Mouse (Mus musculus): Measurements from ENCODE around the gene Runx3.

The Runx3 gene

DNA sequence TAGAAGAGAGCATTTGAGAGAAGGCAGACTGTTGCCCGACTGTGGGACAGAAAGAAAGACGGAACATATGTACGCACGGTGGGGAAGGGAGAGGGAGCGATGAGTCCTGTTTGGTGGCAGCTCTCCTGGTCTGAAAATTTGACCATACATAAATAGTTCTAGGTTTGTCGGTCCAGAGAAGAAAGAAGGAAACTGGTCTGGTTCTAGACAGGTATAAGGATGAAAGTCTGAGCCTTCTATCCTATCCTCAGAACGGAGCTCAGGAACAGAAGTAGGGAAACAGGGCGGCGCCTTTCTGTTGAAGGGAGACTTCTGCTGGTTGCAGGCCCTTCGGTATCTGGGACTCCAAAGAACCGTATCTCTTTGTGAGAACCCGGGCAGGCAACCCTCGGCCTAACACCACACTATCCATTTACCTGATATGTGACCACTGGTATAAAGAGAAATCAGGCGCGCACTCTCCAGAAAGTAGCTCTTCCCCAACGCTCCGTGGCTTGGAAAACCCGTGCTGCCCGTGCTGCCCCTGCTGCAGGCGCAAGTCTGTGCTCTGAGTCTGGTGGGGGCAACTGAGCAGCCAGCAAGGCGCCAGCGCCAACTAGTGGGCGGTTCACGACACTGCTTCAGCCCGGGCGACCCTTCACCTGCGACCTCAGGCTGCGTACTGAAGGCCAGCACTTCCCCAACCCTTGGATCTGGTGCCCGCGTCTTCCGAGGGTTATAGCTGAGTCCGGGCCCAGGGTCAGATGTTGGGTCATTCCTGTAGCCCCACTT lies 29.8 kb downstream of the Runx3 start:
- in situ Hi-C loops (cut with MboI, MseI) = no loop called here

DNA sequence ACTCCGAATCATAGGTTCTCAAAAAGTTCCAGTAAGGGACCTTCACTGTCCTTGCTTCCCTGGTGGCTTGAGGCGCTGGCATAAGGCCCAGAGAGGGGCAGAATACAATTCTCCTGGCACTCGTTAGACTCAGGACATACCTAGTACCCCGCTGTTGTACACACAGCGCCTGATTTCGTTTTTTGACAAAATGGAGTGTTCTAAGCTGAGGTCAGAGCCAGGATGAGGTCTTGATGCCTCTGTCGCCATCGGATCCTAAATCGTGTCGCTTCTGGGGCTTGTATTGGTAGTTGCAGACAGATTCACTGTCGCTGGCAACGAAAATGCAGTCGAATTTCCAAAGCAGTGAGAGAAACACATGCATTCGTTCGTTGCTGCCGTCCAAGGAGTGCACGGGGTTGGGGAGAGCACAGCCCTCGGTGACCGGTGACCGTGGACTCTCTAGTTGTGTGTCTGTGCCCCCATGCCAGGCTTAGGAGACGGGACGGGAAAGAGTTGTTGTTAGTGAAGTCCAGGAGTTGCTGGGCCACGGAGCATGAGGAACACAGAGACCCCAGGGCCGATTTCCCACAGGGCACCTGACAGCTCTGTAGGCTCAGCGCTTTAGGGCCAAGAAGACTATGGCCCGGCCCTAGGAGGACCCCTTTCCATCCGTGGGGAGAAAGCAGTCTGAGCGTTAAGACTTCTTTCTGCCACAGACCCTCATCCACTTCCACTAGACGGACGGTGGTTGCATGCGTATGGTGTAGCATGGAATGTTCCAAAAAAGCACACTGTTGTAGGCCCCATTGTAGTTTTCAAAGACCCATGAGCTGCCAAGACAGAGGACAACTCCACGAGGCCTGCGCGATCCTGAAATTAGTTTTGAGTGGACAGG lies 30.9 kb downstream of the Runx3 start:
- in situ Hi-C loops (cut with MboI, MseI) = no loop called here

DNA sequence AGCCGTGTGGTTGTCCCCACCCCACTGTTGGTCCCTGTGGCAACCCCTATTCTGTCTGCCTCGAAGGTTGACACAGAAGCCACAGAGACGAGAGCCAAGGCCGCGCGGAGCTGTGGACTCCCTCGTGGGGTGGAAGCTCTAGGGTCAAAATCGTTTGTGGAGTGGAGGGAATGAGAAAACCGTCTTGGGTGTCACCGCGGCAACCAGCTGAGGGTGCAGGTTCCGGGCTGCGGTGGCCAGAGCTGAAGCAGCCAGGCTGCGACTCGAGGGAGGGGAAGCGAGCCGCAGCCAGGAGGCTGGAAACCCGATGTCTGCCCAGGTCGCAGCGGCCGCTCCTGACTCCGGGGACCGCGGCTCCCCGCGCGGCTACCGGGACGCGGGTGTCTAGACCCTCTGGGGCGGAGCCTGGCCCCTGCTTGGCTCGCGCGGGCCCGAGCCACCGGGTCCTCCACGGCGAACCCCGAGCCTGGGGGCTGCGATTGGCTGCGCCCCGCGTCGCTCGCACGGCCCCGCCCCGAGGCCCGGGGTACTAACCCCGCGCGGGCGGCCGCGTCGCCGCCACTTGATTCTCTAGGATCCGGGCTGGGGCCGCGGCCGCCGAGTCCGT lies 31.6 kb downstream of the Runx3 start:
- in situ Hi-C loops (cut with MboI, MseI) = no loop called here

DNA sequence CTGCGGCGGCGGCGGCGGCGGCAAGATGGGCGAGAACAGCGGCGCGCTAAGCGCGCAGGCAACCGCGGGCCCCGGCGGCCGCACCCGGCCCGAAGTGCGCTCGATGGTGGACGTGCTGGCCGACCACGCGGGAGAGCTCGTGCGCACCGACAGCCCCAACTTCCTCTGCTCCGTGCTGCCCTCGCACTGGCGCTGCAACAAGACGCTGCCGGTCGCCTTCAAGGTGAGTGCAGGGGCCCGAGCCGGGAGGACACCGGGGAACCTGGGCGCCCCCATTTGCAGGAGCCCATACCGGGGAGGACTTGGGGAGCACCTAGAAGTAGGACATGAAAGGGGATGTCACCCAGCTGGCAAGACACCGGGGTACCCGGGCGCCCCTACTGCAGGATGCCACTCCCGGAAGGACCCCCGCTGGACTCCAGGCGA lies 32.4 kb downstream of the Runx3 start:
- in situ Hi-C loops (cut with MboI, MseI) = no loop called here

DNA sequence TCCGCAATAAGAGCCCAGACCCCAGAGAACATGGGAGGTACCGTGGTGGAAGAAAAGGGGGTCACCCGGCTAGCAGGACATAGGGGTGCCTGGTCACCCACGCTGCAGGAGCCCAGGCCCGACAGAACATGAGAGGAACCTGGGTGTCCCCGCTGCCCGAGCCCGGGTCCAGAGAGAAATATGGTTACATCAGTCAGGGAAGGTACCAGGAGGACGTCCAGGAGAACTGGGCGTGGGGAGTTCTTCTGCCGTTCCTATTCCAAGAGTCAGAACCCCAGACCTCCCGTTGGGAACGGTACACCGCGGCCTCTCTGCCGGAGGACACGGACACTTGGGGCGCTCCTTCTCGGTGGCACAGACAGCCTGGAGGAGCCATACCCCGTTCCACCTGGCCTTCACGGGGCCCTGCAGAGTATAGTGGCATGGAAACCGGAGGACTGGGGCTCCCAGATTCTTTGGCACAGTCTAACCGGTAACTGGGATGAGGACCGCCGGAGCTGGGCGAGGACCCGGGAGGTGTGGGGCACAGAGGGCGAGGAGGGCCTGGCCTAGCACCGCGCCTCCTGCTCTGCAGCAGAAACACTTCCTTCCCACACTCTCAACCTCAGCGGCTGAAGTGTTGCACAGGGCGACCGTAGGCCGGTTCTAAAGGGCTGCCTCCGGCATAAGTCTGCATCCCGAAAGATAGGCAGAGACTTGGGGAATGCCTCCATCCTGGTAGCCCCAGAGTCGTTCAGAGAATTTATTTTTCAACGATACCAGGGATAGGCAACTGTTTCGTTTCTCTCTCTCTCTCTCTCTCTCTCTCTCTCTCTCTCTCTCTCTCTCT lies 33.0 kb downstream of the Runx3 start:
- in situ Hi-C loops (cut with MboI, MseI) = no loop called here

DNA sequence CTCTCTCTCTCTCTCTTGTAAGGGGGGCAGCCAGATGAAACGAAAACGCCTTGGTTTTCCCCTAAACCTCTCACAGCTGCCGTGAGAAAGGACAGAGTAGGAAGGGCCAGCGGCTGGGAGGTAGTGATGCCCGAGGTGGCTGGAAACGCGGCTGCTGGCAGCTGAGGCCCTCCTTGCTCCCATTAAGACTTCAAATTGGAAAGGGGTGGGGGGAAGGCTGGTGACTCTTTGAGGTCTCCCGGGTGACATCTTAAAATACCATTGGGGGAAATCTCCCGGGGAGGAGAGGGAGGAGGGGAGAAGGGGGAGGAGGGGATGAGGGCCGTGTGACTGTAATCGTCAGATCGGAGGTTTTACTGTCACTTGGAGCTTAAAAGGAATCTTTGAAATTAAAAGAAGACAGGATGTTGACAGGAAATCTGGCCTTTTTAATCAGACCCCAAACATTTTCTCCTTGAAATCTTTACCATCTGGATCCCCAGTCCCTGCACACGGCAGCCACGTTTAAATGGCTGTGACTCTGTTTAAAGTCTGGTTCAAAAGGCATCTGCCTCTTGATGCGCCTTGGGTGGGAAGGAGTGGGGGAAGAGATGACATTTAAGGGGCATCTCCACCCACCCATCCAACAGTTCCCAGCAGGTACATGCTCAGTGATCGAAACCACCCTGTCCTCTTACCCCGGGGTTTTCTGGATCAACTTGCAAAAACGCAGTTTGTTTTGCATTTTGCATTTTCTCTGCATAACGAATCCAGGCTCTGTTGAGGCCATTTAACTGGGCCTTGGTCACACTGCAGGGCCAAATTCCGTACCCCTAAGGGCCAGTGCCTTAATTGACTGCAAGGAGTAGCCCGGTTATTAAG lies 33.9 kb downstream of the Runx3 start:
- in situ Hi-C loops (cut with MboI, MseI) = no loop called here

DNA sequence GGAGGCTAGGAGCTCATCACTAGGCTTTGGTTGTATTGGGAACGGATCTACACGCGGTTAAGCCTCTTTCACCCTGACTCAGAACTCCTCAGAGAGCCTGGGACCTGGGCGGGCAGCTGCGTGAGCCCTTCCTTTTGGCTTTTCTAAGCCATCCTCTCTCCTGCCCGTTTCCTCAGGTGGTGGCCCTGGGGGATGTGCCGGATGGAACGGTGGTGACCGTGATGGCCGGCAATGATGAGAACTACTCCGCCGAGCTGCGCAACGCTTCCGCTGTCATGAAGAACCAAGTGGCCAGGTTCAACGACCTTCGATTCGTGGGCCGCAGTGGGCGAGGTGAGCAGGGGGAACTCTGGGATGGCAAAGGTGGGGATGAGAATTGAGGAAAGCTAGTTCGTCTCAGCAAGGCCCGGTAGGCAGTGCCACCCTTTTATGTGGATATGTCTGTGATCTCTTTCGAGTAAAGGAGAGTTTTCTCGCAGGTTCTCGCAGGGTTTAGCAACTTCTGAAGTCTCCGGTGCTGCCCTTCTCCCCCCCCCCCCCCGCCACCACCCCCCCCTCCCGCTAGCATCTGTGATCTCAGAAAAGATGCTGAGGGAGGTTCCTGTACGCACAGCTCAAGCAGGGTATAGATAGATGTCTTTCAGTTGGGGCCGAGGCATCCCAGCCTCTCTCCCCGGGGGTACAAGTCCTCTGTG lies 34.8 kb downstream of the Runx3 start:
- in situ Hi-C loops (cut with MboI, MseI) = loop anchor here (5.0 kb wide), 1 partner anchor 37 kb away; no protein-coding TSS in a partner anchor

DNA sequence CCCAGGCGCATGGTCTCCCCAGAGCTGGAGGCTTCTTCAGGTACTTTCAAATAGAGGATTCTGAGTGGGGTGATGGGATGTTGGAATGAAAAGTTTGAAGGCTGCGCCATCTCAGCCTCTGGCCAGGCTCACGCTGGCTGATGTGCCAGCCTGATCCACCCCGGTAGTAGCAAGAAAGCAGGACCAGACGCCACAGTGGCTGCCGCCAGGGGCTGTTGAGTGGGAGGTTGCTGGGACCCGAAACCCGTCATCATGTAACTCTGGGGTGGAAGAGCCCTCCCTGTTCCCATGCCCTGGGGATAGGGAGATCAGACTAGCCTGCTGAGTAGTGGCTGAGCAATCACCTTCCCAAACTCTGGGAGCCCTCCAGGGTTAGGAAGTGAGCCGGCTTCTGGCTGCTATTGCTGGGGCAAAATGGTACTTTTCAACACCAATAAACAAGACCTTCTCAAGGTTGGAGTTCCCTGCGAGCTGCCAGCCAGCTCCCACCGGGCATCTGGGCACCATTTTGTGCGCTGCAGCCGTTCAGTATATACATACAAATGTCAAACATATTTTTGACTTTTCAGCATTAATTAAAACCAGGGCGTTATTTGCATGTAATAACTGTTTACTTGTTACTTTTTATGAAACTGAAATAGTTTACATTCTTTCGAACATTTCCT lies 35.5 kb downstream of the Runx3 start:
- in situ Hi-C loops (cut with MboI, MseI) = loop anchor here (5.0 kb wide), 1 partner anchor 36 kb away; no protein-coding TSS in a partner anchor

DNA sequence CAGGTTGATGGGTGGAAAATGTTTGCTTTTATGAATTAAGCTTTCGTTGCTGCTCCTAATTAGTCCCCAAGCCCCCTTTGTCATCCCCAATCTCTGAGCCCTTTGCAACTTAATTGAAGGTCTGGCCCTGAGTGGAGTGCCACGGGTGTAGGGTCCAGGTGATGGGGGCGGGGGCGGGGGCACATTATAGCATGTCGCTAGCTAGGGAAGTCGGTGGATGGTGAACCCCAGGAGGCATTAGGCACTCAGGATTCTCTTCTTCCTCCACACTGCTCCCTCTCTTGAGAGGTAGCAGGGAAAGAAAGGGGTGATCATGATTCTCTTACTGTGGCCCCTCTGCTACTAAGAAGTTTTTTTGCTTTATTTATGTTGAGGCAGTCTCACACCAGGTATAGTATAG lies 36.1 kb downstream of the Runx3 start:
- in situ Hi-C loops (cut with MboI, MseI) = loop anchor here (5.0 kb wide), 1 partner anchor 36 kb away; no protein-coding TSS in a partner anchor

DNA sequence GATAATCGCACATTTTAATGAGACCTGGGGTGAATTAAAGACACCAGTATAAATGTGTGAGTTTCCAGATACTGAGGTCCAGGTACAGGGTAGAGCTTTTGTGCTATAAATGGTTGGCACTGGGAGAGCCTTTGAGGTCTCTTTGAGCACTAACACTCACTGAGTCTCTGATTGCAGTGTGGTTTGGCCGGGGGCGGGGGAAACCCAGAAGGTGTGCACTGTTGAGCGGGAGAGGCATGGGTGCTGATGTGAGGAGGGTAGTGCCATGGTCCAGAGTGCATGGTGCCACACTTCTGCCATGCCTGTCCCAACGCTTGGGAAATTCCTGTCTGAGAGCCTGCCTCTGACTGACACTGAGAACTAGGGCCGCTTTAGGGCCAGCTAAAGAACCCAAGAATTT lies 36.9 kb downstream of the Runx3 start:
- in situ Hi-C loops (cut with MboI, MseI) = loop anchor here (5.0 kb wide), 1 partner anchor 35 kb away; no protein-coding TSS in a partner anchor

DNA sequence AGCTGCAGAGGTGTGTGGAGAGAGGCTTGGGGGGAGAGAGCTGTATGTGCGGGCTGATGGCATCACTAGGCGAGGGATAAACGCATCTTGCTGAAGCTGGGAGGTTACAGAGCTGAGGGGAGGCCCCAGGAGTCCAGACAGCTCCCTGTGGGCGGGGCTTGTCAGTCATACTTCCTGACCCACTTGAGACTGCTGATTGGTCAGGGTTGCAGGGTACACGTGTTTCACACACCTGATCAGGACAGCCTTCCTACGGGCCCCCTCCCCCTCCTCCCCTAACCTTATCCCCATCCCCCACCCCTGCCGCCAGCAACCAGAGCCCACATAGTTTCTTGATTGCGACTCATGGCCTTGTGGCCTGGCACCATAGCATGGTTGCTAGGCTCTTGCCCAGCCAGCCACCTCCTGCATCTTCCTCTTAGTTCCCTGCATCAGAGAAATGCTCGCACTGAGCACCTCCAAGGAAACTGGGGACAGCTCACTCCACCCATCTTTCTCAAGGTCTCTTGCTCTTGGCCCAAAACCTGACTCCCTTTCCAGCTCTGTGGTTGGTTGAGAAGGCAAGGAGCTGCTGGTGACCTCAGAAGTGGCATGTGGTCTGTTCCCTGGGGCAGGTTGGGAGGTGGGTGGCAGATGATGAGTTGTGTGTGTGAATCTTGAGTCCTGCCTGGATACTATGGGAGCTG lies 38.4 kb downstream of the Runx3 start:
- in situ Hi-C loops (cut with MboI, MseI) = loop anchor here (5.0 kb wide), 1 partner anchor 33 kb away; no protein-coding TSS in a partner anchor

DNA sequence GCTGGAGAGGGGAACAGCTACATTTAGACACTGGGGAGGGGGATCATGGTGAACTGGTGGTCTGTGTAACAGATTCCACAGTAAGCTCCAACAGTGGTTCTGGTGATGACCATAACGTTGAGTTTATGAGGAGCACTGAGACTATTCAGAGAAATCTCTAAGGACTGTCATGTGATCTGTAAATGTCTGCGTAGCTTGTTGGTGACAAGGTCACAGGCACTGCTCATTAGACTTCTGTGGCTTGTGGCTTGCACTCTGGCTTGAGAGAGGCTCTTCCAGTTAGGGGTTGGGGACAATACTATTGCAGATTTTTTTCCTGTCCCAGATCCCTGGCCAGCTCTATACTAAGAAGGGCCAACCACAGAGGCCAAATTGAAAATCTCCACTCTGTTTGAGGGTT lies 39.2 kb downstream of the Runx3 start:
- in situ Hi-C loops (cut with MboI, MseI) = loop anchor here (5.0 kb wide), 1 partner anchor 33 kb away; no protein-coding TSS in a partner anchor

DNA sequence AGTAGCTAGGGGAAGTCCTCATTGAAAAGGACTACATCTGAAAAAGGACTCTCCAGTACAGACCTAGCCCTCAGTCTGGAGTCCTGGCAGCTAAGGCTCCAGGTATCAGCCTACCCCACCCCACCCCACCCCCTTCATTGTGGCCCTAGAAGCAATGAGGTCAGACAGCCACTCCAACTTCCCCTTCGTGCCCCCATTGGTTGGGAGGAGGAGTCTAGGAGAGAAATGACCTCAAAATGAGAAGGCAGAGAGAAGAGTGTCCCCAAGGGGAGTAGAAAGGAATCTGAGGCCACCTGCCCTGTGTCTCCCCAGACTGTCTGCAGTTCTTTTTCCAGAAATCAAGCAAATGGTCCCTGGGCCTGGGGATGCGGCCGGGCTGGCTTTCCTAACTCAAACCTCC lies 39.7 kb downstream of the Runx3 start:
- in situ Hi-C loops (cut with MboI, MseI) = no loop called here

DNA sequence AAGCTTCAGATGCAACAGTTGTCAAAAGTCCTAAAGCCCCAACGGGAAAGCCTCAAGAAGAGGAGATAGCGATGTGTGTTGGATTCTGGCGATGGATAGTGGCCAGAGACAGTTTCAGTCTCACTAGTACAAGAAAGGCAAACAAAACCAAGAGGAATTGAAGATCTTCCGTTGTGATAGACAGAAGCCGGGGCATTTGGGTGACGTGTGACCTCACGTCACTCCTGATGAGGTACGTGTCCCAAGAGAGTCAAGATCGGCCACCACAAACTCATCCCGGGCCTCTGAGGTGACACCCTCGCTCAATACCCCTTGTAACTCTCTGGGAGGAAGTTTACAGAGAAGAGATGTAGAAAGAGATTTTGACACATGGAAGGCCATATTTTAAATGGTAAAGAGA lies 41.0 kb downstream of the Runx3 start:
- in situ Hi-C loops (cut with MboI, MseI) = no loop called here

DNA sequence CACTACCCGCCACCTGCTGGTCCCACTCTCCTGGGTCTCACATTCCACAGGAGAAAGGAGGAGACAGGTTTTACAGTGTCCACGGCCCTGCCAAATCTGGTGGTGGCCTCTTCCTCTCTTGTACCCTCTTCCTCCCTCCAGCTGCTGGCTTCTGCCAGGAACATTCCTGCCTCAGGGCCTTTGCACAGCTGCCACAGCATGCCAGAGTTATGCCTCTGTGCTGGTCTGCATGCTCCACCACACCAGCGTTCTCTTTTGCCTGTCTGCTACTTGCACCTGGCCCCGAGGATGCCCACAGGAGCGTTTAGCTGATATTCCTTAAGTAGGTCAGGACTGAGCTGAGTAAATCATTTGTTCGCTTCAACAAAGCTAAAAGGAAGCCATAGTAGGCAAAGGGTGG lies 45.3 kb downstream of the Runx3 start:
- in situ Hi-C loops (cut with MboI, MseI) = no loop called here

DNA sequence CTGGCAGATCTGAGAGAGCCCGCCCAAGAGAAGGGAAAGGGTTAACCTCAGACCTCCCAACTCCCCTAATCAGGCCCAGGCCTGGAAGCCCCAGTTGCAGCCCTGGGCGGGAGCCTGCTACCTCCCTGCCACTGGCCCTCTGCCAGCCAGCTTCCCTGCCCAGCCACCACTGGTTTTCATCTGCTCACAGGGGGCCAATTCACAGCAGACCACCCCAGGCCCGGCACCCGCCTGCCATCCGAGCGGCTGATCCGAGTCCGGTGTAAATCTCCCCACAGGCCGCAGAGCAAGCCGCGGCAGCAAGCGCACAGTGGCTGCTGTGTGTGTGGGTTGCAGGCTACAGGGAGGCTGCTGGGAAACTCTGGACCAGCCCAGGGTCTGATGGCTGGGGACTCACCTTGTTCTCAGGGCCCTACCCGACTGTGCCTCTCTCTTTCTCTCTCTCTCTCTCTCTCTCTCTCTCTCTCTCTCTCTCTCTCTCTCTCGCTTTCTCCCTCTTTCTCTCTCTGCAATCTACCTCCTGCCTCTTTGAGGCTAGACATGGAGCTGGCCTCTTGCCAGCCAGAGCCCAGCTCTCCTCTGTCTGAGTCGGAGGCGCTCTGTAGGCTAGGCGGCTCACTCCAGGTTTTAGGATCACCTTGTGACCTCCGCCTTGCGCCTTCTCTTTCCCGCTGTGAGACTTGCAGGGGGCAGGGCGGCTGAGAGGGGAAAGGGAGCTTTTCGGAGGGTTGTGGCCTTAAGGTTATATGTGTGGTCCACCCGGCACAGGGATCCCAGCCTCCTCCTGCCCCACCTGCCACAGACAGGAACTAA lies 46.2 kb downstream of the Runx3 start:
- in situ Hi-C loops (cut with MboI, MseI) = no loop called here

DNA sequence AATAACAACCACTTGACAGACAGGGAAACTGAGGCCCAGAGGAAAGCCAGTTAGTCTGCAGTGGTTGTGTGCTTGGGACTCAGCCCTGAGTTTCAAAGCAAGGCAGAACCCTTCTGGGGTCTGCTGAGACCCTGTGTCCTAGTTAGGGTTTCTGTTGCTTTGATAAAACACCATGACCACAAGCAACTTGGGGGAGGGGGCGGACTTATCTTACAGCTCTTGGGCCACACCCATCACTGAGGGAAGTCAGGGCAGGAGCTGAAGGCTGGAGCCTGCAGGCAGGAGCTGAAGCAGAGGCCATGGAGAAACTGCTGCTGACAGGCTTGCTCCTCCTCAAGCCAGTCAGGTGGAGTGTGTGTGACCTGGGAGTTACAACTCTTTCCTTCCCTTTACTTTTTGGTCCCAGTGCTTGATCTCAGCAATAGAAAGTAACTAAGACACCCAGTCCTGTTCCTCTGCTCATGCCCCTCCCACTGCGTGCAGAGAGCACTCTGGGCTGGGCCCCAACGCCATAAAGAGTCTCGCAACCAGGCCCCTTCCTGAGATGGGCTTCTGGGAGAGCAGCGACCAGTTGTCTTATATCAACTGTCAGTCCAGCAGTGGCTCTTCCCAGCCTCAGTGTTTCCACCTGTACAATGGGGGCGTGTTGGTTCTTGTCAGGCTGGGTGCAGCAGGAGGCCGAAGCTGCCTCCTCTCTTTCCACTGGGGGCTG lies 47.5 kb downstream of the Runx3 start:
- in situ Hi-C loops (cut with MboI, MseI) = no loop called here
